Mouse (Mus musculus) left cerebral cortex, adult 9 months (tissue): ENCODE data around the gene Tmod3.
A peak's percentile ranks its signal among the peaks of the same experiment; 100 is the strongest.

Experiments
- DNase-seq, 2 experiments: peaks; one replicate each; pipeline ENCODE4 v3.0.0; 2022; ENCODE audit warnings: low spot score in 2 of 2

The Tmod3 gene

DNA sequence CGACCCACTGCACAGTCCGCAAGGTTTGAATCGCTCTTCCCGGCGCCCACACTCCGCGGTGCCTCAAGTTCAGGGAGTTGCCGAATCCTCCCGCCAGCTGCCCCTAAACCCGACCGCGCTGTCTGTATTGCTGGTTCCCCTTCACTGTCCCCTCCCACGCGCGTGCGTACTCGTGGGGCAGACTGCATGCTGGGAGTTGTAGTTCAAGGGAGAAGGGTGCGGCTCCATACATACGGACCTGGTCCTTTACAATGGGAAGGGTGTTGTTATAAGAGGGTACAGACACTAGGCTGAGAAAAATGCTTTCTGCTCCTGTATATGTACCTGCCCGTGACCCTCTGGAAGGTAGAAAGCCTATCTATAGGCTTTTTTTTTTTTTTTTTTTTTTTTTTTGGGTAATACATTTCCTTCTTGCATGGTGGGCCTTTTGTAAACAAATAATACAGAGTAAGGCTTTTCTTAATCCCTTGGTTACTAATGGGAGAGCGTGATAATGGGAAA is at the start of gene Tmod3:
TSS of gene Tmod3 (minus strand) at position 146 of the 501 bp plus-strand sequence.
- peak; percentile 77 to 96 for DNase-seq

GRCm38 (mm10) chr9:75607496-75607895 is 48.0 kb upstream of the Tmod3 start:
- no peak for DNase-seq

DNA sequence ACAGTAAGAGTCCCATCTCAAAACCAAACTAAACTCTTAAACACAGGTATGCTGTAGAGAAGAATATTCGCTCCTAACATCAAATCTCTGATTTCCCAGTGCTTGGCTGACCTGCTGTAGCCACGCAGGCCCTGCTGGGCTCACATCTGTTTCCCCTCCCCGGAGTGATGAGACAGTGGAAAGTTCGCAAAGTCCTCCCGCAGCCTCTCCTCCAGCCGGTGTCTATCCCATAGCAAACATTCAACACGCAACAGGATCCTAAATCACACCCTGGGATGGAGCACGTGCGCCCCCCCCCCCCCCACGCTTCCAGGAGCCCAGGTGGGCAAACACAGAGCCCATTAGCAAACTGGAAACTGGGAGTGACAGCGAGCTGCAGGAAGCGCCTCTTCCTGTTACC is 42.1 kb upstream of the Tmod3 start:
- no peak for DNase-seq

DNA sequence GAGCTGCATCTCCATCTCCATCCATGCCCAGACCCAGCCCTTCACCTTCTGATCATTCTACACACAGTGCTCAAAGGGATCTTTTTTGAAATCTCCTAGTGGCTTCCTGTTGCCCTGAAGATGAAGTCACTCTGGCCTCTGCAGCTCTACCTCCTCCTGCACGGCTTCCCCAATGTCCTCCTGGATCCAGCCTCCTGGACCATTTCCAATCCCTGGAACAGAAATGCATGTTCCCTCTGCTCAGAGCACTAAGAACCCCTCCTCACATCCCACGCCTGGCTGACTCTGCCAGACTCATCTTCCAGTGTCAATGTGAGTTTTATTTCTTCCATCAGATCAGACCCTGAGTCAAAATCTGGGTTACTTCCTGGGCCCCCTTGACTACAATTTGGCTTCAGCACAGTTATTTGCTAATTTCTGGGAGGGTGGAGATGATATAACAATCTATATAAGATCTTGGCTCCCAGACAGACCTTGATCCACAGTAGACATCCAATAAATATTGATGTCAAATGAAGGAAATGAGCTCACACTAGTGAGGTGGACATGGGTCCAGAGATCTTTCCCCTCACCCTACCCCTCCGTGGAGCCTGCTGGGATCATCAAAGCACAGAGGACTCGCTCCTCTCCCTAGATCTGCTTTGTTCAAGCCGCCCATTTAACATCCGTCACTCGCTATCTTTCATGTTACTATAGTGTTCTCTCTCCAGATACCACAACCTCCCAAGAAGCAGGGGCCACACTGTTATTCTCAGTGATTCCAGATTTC is 40.9 kb upstream of the Tmod3 start:
- DNase-seq, result peak in 1 of 2 experiments; percentile 52

GRCm38 (mm10) chr9:75599191-75599841 is 39.9 kb upstream of the Tmod3 start:
- DNase-seq, result peak in 1 of 2 experiments; percentile 68

- DNase-seq, result peak in 1 of 2 experiments; percentile 44
These were observed 38.1 kb upstream of the Tmod3 start for GRCm38 (mm10) chr9:75597596-75597995.

DNA sequence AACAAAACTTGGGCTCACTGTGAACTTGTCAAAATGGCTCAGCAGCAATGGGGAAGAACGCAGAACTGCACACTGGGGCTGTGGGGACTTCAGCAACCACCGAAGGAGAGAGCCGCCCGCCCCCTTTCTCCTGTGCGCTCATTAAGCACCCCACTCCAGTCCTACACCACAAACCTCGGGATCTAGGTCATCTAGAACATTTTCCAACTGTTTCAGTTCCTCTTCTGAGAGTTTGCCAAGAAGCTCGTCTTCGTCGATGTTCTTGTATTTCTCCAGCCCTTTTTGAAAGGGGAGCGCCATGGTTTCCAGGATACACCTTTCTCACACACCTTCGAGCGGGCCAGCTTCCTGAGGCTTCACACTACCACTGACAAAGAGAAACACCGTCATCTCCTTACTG is 37.6 kb upstream of the Tmod3 start:
- DNase-seq, result no peak

GRCm38 (mm10) chr9:75593481-75593880 is 34.0 kb upstream of the Tmod3 start:
- peak in 1 of 2 experiments; percentile 35 for DNase-seq

- DNase-seq, result no peak
These were observed 30.7 kb upstream of the Tmod3 start for GRCm38 (mm10) chr9:75589850-75590790.

DNA sequence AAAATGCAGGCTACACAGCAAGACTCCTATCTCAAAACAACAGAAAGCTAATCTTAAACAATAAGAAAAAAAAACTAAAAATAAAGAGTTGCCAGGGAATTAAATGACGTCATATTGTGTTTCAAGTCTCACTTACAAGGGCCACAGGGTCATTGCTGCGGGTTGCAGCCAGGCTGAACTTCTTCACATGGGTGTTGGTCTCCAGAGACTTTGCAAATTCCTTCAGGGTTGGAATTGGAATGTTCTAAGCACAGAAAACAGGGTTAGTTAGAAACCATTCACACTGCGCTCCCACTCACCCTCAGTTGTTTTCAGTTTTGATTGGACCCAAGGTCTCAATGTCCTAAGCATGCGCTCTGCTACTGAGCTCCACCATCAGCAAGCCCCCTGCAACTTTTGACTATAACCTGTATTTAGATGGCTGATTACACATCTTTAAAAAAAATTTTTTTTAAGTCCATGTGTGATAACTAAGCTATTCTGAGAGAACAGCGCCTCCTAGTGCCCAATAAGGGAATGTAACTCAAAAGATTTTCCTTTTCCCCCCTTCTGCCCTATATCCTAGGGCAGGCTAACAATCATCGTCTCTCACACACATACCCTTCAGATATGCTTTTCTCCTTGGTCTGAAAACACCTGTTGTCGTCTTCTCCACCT is 22.4 kb upstream of the Tmod3 start:
- no peak for DNase-seq

DNA sequence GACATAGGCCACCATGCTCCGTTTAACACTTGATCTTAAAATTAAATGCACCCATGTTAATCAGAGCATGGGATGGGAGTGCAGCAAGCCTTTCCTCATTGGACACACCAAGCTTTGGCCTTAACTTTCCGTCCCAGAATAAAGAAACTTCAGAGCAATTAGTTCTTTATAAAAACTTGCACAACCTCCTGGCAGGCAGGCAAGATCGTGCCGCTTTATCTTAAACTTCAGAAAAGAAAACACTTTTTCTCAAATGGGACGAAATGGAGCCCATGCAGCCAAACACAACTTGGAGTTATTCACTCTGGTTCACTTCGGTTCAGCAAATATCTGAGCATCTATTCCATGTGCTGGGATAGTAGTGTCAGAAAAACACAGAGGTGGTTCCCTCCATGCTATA is 19.9 kb upstream of the Tmod3 start:
- no peak for DNase-seq

DNA sequence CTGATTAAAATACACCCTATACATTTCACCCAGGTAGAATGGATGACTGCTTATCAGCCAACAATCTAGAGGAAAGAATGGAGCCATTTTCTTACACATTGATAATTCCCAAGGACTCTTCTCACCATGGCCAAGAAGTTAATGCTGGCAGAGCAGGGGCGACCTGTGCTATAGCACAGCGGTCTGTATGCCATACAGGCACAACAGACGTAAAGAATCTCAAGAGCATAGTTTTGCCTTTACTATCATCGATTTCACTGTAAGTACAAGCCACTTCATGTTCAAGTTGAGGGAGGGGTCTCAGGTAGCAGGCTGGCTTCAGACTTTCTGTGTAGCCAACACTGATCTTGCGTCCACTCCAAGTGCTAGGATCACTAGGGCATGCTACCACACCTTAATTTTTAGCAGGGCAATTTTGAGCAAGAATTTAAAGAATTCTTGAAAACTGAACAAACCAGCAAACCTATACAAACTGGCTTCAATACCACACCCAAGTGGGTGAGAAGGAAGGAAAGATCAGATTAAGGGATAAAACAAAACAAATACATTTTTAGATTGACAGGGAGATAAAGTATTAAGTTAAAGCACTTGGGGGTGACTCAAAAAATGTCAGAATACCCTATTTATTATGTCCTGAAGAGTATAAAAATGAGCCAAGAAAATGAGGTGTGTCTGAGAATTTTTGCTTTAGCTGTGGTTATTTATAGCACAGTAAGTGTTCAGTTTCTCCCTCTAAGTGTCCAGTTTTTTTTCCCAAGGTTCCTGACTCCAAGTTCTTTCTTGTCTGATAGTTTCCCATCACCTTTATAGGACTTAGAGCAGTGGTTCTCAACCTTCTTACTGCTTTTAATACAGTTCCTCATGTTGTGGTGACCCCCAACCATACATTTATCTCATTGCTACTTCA is 11.8 kb upstream of the Tmod3 start:
- no peak for DNase-seq

- no peak for DNase-seq
These were observed 8.9 kb upstream of the Tmod3 start for GRCm38 (mm10) chr9:75568399-75568798.

DNA sequence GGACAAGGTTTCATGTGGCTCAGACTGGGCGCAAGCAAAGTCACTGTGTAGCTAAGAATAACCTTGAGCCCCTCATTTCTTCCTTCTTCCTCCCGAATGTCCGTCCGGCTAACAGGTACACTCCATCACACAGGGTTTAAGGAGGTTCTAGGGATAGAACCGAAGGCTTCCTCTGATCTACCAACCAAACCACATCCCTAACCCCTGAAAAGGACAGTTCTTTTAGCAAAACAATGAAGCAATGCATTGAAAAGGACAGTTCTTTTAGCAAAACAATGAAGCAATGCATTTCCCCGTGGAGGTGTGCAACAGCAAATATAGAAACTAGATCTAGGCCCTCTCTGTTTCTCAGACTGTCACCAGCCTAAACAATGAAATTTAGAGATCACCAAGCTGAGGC is 5.4 kb upstream of the Tmod3 start:
- DNase-seq, result no peak

- no peak for DNase-seq
These were observed 4.2 kb upstream of the Tmod3 start for GRCm38 (mm10) chr9:75563622-75564021.

DNA sequence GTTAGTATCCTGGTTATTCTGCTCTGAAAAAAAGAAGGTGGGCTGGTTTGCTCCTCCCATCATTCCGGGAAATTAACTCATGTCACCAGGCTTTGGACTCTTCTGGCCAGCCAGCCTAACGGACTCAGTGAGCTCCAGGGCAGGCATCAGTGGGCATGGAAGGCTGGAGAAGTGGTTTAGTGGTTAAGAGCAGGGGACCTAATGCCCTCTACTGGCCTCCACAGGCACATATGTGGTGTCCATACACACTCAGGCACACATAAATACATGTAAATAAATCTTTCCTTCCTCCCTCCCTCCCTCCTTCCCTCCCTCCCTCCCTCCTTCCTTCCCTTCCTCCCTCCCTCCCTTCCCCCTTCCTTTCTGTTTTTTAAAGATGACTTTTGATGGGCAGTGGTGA is 3.7 kb upstream of the Tmod3 start:
- no peak for DNase-seq

- DNase-seq, result no peak
These were observed 1.7 kb upstream of the Tmod3 start for GRCm38 (mm10) chr9:75561040-75561669.

DNA sequence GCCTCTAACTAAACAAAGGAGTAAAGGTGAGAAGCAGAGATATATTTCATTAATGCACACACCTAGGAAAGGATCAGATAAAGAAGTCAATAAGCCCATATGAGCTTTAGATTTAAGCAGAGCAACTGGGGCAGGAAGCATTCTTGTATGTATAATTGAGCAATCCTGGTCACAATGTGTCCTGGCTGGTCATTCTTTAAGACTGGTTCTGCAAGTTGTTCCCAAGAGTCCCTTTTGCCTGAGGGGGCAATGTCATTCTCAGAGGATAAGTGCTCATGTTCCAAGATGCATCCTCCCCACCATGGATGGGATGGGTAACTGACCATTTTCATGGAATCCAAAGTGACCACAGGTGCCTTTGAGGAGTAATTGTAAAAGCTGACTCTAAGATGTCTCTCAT is 896 bp upstream of the Tmod3 start:
- DNase-seq, result no peak

DNA sequence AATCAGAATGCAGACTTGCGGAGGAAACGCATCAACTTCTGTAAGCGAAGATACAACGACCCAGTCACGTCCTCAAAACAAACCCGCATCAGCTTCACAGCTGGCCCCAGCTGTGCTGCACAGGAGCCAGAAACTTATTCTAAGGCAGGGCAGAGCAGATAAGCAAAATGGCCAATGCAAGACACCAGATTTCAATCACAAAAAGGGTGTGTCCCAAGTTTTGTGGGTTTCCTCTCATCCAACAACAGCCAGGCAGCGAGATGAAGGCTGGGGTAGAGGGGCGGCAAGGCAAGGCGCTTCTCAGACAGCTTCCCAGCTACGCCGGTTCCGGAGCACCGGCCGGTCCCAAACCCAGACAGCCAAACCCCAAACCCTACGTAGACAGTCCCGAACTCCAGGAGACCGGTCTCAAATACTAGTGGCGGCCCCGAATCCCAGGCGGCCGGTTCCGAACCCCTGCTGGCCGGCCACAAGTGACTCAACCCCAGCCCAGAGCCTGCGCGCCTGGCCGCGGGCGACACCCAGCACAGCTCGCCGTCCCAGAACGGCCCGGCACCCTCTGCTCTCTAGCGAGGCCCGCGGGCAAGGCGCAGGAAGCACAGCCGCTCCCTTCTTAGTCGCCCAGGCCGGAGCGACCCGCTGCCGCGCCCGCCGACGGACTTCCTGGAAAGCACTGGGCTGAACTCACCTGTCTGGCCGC is 495 bp downstream of the Tmod3 start:
- DNase-seq, result no peak
